Mouse (Mus musculus): Measurements from ENCODE around the gene Dera.

Dera gene

DNA sequence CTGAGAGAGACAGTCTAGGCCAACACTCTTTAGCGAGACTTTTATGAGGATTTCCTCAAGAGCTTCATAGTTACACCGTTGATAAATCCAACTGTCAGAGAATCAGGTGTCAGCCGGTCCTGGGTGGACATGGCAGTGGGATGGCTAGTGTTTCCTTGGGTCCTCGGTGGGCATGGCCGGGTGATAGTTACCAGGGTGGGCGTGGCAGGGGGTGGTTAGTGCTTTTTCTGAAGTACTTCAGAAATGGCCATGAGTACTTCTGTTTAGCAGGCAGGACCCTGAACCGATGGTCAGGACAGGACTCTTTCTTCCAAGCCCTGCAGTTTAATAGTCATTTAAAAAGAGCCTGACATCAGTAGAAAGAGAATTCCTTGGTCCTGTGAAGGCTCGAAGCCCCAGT is 52.5 kb downstream of the Dera start:
- no peak for DNase-seq (ENCODE audit: low read depth)

DNA sequence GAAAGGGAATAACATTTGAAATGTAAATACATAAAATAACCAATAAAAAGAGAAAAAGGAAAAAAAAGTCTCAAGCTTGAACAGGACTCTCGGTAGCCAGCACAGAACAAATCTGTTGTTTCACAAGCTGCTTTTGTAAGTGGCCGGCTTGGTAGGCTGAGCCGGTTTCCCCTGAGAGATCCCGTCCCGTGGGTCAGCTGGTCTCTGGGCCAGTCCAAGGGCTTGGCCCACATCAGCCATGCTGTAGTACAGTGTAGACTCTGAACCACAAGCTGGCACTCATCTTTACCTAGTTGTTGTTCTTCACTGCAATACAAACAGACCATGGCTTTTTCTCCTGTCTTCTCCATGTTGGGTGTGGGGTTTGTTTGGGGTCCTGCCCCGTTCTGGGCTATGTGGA is 53.0 kb downstream of the Dera start:
- no peak for DNase-seq (ENCODE audit: low read depth)

DNA sequence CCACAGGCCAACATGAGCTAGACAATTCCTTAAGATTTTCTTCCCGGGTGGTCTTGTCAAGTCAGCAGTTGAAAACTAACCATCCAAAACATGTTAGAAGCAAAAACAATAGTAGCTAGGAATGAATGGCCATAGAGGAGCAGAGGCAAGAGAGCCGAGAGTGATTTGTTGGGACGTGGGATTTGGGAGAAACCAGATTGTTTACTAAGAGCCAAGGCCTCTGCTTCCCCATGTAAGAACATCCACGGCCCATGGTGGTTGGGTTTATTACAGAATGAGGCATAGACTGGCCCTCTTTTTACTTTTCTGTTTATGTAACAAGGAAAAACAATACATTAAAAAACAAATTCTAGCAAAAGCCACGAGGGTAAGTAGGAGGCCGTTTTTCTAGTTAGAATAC is 54.4 kb downstream of the Dera start:
- DNase-seq (ENCODE audit: low read depth) = no peak

DNA sequence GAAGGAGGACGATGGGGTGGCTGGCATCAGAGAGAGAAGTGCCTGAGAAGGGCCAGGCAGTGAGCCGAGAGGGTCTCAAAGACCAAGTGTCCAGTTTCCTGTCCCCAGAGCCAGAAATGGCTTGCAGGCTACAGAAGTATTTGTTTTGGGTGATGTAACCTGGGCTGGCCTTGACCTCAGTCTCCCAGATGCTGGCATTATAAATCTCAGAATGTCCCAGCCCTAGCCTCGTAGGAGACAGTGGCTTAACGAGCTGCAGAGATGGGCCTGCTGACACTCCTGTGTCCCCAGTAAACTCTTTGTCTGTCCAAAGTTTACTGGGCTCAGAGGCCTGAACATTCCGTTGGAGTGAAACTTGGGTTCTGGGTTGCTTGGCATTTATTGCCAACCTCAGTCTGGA is 55.8 kb downstream of the Dera start:
- no peak for DNase-seq (ENCODE audit: low read depth)

DNA sequence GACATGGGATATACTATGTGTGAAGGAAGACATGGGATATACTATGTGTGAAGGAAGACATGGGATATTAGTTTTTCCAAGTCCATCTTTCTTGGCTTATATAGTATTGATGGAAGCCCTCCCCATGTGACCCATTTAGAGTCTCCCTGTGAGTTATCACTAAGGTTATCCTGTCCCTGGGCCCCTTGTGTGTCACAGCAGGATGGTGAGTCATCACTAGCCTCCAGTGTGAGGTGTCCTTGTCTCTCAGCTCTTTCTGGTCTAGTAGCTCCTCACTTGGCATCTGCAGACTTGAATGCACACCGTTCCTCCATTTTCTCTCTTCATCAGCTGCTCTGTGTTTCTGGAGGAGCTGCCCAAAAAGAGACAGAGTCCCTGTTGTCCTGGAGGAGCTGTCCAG is 59.7 kb downstream of the Dera start:
- no peak for DNase-seq (ENCODE audit: low read depth)

DNA sequence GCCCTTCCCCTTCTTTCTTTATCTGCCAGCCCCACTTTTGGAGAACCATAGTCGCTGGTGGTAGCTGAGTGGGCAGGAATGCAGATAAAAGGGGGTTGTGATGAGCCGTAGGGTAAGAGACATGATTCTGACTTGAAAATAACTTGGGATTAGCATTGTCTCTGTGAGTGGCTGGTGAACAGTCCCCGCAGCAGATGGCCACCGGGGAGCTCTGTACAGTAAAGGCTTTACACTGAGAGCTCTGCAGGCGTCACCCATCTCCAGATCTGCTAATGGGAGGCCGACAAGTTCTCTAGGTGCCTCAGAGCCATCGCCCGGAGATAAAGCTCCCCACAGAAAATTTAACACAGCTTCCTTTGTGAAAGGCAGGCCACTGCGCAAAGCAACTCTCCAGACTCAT is 62.2 kb downstream of the Dera start:
- no peak for DNase-seq (ENCODE audit: low read depth)

DNA sequence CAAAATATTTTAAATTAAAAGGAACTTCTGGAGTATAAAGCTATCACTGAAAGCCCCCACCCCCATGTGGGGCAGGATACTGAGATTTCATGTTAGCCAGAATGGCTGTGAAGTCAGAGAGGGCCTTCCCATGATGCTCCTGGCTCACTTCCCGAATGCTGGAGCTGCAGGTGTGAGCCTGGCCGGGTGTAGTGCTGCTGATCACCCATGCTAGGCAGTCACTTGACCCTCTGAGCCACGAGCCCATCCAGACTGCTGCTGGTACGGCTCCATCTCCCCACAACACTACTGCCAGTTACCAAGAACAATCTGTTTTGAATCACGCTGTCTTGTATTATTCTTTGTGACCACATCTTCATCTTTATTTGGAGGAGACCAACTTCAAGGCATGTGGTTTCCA is 68.2 kb downstream of the Dera start:
- no peak for DNase-seq (ENCODE audit: low read depth)

DNA sequence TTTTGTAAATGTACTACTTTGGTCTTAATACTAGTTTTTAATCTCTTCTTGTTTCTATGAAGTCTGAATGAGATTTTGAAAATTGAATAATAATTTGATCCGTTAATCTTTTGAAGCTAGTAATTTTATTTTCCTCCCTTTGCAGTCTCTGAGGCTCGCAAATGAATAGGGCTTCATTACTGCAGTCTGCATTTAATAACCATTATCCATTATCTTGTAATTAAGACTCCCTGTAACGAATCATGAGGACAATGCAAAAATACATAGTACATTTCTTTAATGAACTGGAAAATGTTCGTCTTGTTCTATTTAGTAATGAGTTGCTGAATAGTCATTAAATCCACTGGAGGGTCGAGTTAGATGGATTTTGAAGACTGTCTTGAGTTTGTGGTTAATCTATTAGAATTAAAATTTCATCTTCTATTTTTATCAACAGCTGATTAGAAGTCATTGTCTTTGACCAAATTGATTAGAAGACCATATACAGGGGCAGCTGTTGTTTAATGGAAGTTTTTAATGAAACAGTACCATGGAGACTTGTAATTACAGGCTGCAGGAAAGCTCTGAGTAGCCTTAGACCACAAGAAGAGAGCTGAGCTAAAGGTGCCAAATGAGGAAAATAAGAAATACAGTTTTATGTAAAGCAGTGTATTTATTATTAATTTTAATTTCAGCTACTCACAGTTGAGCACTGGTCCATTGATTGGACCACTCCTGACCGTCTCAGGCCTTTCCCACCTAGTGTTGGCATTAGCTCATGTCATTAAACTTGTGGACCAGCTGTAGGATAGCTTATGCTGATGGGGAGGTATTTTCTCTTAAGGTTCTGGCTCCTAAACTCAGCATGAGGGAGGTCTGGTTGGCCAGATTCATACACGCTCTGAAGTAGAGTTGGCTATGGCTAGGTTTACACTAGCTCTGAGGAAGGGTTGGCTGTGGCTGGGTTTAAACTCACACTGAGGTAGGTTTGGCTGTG is 70.0 kb downstream of the Dera start:
- no peak for DNase-seq (ENCODE audit: low read depth)

DNA sequence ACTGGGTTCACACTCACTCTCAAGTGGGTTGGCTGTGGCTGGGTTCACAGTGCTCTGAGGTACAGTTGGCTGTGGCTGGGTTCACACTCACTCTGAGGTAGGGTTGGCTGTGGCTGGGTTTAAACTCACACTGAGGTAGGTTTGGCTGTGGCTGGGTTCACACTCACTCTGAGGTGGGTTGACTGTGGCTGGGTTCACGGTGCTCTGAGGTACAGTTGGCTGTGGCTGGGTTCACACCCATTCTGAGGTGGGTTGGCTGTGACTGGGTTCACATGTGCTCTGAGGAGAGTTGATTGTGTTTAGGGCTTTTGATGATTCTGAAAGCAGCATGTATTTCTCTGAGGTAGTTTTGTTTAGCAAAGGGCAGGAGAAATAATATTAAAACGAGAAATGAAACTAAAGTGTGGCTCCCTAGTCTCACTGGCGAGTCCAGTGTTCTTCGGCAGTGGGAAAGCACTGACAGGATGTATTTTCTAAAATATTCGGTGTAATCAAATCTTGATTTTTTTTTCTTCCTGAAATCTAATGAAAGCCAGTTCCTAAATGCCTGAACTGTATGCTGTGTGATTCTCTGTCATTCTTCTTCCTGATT is 70.8 kb downstream of the Dera start:
- no peak for DNase-seq (ENCODE audit: low read depth)

DNA sequence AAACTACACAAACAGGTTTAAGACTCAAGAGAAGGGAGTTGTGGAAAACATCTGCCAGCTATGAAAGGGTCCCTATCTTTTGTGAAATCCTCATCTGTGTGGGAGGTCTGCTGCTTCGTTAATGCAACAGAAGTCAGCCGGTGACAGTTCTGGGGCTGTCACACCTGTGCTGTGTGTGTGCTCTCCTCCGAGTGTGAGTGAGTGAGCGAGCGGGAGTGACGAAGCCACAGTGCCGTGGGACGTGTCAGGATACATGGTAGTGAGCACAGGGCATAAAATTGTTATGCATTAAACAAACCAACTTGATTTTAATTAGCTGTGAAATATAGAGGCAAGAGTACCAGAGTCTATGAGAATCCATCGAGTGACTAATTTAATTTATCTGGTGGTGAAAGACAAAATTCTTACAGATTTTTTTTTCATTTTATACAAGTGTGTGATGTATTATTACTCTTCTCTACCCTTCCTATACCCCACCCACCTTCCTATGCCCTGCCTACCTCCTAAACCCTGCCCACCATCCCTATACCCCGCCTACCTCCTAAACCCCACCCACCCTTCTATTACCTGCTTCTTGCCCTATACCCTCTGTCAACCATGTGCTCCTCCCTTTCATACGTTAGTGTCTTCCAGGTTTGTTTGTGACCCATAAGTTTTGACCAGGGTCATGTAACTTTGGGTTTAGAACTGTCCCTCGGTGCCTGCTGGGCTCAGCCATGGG is 74.9 kb downstream of the Dera start:
- no peak for DNase-seq (ENCODE audit: low read depth)

DNA sequence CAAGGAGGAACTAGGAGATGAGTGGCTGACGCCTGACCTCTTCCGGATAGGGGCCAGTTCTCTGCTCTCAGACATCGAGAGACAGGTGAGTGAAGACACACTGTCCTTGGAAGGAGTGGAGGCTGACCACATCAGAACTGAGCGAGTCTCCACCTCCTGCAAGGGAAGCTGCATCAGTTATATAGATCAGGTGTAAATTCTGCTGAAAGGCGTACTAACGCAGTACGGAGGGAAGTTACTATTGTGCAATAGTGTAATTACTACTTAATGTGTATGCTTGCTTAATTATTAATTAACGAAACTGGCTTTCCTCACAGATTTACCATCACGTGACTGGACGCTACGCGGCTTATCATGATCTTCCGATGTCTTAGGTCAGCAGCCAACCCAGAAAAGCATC is 82.5 kb downstream of the Dera start:
- DNase-seq (ENCODE audit: low read depth) = no peak

DNA sequence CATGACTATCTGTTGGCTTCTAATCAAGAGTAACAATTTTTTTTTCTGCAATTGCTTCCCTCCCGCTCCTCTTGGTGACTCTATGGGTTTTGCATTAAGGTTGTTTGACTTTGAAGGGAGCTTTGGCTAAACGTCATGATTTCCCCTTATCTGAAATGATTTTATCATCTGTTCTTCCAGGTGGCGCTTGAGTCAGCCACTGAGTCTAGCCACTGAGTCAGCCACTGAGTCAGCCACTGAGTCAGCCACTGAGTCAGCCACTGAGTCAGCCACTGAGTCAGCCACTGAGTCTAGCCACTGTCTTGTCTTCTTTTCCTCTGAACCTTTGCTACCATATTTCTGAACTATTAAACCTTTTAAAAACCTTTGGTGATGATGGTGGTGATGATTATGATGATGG is 89.0 kb downstream of the Dera start:
- DNase-seq (ENCODE audit: low read depth) = no peak

DNA sequence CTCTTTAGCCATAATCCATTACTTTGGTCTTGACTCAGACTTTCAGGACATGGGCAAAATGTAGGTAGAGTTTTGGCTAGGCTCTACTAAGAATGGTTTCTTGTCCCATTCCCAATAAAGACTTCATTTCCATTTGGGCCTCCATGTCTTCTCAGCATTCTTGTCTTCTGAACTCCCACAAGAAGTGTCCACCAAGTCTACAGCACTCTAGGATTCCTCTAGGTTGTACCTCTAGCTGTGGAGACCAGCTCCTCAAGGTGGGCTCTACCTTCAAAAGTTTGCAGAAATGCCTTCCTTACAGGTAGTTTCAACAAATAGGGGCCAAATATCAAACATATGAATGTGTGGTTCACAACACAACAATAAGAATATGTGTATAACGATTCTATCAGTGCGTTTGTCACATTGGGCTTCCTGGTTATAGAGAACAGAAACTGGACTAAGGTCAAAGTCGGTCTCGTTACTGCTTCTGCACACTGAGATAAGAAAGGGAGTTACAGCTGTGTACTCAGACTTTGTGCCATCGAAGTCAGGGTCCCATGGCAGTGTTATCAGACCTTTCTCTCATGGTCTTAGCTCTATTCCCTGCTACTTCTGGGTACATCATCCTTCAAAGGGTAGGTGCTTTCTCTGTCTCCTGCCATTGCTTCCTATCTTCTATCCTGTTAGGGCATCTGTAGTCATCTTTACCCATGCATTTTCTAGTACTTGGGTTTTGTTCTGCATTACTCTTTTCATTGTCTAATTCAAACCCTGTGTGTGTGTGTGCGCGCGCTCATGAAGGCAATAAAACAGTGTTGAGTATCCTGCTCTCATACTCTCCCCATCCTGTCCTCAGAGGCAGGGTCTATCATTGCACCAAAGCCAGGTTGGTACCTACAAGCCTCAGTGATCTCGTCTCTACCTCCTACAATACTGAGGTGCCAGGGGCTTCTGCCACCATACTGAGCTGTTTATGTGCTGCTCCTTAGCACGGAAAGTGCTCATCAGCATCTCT is 103.2 kb downstream of the Dera start:
- no peak for DNase-seq (ENCODE audit: low read depth)

DNA sequence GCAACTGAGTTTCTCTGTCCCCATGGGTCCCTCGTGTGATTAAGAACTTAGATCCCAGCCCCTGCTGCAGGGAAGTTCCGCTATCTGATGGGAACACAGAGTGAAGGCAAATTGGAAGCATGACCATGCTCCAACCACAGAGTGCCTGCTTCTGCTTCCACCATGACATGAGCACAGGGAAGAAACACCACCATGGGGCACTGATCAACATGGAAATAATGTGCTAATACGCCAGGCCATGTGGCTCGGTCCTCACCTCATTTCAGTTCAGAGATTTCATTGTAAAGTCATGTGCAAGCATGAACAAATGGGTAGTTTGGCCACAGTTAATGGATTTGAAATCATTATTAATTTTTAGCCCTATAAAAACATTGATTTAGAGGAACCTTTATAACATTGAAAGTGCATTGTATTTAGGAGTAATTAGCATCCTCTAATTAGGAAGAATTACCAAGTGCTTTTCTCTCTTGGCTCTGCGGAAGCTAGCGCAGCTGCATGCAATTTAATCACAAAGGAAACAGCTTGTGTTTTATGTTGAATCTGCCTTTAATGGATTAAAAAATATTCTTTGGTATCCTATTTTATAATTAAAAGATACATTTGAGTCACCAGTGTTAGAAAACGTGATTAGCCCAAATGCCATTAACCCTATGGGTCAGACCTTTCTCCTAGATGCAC is 115.7 kb downstream of the Dera start:
- no peak for DNase-seq (ENCODE audit: low read depth)

DNA sequence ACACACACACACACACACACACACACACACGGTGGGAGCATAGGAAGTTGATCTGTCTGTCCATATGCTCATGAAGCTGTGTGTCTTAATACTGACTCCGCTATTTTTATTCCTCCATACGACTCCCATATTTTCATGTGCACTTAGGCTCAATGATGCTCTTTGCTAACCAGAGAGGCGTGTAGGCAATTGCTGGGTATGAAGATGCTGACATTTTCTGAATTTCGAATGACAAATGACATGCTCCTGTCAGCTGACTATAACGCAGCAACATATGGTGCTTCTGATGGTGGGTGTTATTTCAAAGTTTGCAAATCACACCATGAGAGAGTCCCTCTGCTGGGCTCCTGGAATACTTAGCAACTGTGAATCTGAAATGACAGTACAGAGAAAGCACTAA is 116.3 kb downstream of the Dera start:
- DNase-seq (ENCODE audit: low read depth) = no peak

DNA sequence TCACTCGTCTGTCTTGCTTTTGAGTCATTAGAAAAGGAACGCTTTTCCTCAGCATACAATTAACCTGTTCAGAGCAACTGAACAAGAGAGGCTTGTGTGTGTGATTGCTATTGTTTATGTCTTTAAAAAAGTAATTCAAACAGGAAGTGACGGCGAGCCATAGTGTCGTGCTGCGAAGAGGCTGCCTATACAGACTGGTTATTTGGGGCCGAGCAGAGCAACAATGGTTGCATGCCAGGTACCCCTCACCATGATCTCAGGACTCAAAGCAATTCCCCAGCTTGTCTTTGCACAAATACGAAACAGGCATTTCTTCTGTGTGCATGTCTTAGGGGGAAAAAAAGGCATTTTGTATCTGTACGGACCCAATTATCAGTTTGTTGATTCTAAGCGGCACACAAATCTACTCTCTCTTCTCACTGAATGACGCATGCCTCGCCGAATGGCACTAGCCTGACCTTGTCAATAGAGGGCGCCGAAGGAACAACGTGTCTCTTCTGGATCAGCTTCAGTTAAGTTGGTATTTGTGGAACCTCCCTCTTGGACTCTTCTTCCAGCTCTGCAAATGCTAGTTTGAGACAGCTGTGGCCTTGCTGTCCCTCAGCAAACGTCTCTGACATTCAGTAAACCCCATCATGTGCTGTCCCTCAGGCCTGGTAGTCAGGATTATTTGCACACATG is 117.8 kb downstream of the Dera start:
- DNase-seq (ENCODE audit: low read depth) = peak; percentile 27

DNA sequence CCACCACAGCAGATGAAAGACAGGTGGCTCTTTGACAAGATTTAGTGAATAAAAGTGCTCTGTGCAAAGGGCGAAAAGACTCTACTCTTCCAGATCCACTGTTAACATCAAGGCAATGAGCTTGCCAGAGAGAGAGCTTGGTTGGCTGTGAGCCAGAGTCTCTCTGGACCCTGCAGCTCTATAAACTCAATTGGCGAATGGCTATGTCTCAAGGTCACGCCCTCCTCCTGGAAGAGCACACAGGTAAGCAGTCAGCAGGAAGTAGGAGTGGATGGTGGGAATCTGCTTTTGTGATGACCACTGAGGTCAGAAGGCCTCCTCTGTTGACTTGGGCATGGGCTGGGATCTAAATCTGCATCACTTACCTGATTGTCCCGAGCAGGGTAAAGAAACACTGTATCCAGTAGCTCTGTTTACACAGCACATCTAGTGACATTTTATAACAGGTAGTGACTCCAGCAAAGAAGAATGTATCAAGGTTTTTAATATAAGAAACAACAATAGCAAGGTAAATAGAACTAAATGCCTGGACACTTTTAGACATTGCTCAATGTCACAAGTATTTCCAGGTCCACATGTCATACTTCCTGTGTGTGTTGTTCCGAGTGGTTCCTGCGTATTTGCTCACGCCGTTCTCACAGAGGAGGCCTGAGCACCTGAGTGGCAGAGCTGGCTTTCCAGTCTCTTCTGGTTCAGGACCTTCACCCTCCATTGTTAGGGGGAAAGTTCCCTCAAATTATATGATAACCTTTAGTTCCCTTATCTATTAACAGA is 120.3 kb downstream of the Dera start:
- DNase-seq (ENCODE audit: low read depth) = no peak

DNA sequence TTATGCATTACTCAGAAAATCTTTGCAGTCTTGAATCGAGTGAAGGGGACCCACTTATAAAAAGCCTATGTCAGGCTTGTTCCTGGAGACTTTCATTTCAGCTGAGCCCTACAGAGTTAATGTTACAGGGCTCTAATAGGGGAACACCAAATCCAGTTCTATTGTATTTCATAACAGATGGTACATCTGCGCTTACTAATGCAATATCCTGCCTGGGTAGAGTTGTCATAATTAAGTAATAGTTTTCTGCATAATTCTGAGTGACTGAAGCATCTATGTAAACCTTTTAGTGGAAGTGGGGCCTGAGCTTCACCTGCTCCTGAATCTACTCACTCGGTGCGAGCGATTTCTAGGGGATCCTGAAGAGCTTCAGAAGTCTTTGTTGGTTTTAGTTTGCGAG is 131.3 kb downstream of the Dera start:
- no peak for DNase-seq (ENCODE audit: low read depth)

DNA sequence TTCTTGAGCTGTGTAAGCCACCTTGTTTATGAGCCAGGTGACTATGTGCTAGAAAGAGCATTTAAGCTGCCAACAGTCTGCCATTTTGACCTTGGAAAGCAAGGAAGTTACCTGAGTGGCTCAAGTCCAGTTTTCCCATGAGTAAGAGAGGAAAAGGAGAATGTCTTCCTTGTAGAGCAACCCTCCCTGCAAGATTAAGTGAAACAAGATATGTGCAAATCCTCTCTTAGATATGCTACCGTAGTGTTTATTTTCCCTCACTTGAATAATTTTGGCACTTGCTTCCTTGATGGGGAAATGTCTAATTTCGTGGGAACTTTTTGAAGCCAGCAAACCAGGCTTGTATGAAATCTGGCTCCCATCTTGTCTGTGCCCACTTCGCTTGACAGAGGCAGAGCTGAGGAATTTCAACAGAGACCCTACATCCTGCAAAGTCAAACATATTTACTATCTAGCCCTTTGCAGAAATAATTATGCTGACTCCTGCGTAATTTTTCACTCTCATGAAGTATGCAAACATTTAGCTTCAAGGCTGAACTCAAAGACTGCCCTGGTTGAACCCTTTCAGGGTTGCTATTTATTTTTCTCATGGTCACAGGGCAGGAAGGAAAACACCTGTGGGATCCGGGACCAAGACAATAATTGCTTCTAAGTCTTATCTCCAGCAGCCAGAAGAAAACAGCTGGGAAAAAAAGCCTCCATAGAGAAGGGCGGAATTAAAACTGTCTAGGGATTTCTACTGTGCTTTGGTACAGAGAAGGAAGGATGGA is 132.0 kb downstream of the Dera start:
- DNase-seq (ENCODE audit: low read depth) = no peak

Data from fibroblast of lung, adult 2 months (primary cell).